Mouse (Mus musculus) thymus, adult 2 months (tissue): ENCODE results near the gene Rbm33. TPM values are rescaled to one million over a fixed set of nuclear protein-coding genes. Genes with fewer than 3 reads are reported as not detected.

Experiments used
- DNase-seq: peaks from one replicate; pipeline ENCODE4 v3.0.0; 2021
- H3K27ac ChIP-seq: fragments of 200-500 bp; 2 replicates; pipeline ENCODE4 v1.5.1; 2012; ENCODE audit warnings: low read length, control low read depth; ENCODE audit not compliant: control insufficient read depth, insufficient read depth
- H3K27me3 ChIP-seq: fragments of 200-500 bp; 2 replicates; pipeline ENCODE4 v1.6.1; 2012; ENCODE audit warnings: mild to moderate bottlenecking, low read length, moderate library complexity, mixed read lengths; ENCODE audit not compliant: control insufficient read depth, insufficient read depth
- H3K36me3 ChIP-seq: fragments of 200-500 bp; 2 replicates; pipeline ENCODE4 v1.6.1; 2012; ENCODE audit warnings: mild to moderate bottlenecking, low read length, moderate library complexity; ENCODE audit not compliant: control insufficient read depth, insufficient read depth
- H3K4me1 ChIP-seq: fragments of 200-500 bp; replicated peaks from 2 replicates; pipeline ENCODE4 v1.6.1; 2012; ENCODE audit warnings: low read length; ENCODE audit not compliant: control insufficient read depth, insufficient read depth
- H3K4me3 ChIP-seq: fragments of 200-500 bp; 2 replicates; pipeline ENCODE4 v1.5.1; 2012; ENCODE audit warnings: mild to moderate bottlenecking, low read length, control low read depth, moderate library complexity; ENCODE audit not compliant: control insufficient read depth, insufficient read depth
- CTCF ChIP-seq: fragments of 200-500 bp; IDR thresholded peaks from 2 replicates; pipeline ENCODE4 v1.5.1; 2012; ENCODE audit warnings: mild to moderate bottlenecking, control low read depth, low read length, moderate library complexity, borderline replicate concordance; ENCODE audit not compliant: control insufficient read depth, poor library complexity, insufficient read depth; ENCODE audit errors: extremely low read depth
- POLR2A ChIP-seq: fragments of 200-500 bp; IDR thresholded peaks from 2 replicates; pipeline ENCODE4 v1.6.1; 2012; ENCODE audit warnings: mild to moderate bottlenecking, low read length, control low read depth, moderate library complexity; ENCODE audit not compliant: control insufficient read depth, poor library complexity, insufficient read depth; ENCODE audit errors: extremely low read depth
- WGBS: fragments of 180-500 bp; shearing (Covaris S2); methylation state at CpG from one replicate; pipeline ENCODE4 v1.1.7; 2018; 5-methylcytosine and 5-hydroxymethylcytosine counted together
- polyA plus RNA-seq: library from polyadenylated mRNA; depleted of rRNA; stranded (reverse); fragments of >200 nt; gene quantifications from 2 replicates; pipeline ENCODE4 v1.2.3, GENCODE M21; 2012

The Rbm33 gene
- polyA plus RNA-seq, 1 experiment = 80.9 TPM

GRCm38 (mm10) chr5:28377299-28377698 lies 60.4 kb downstream of the Rbm33 start:
- Histone ChIP-seq H3K27ac (no peak overlapping the region), H3K36me3 (peaks cover 37% of the 10 kb centered on the region), H3K4me1 (no peaks in the 10 kb centered on the region), H3K27me3 (no peaks in the 10 kb centered on the region), H3K4me3 (no peak overlapping the region)
- TF ChIP-seq POLR2A (no peak), CTCF (no peak)
- no peak for DNase-seq

- Histone ChIP-seq H3K36me3 (peaks cover 35% of the 10 kb centered on the region), H3K4me3 (no peak overlapping the region), H3K27me3 (no peaks in the 10 kb centered on the region), H3K4me1 (no peaks in the 10 kb centered on the region), H3K27ac (no peak overlapping the region)
- 22% methylated on average over 1 of the region's 1 CpGs for WGBS
- DNase-seq = no peak
- no peak for TF ChIP-seq POLR2A
- TF ChIP-seq CTCF = no peak
These were observed 65.4 kb downstream of the Rbm33 start for GRCm38 (mm10) chr5:28382289-28382688.

DNA sequence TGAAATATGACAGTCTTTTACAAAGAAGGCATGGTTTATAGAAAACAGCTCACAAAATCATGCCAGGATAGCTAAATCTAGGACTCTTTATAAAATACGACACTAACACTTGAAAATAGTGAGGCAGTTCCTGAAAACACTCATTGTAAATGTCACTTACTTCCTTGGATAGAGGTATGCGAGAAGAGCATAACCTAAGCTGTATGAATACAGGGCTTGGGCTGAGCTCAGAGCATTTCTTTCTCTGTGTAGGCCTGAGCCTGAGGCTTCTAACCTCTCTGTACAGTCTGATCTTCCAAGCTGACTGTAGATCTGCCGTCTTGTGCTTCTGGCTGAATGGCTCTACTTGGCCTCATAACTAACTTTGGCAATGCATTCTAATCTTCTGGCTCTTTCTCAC lies 69.9 kb downstream of the Rbm33 start:
- H3K27ac ChIP-seq = no peak overlapping the region
- 95% methylated on average over 3 of the region's 3 CpGs for WGBS
- H3K4me3 ChIP-seq = no peak overlapping the region
- DNase-seq = no peak
- H3K27me3 ChIP-seq = no peaks in the 10 kb centered on the region
- no peak for TF ChIP-seq CTCF
- no peak for TF ChIP-seq POLR2A
- H3K4me1 ChIP-seq = no peaks in the 10 kb centered on the region
- peaks cover 54% of the 10 kb centered on the region for H3K36me3 ChIP-seq

GRCm38 (mm10) chr5:28387531-28388179 lies 70.7 kb downstream of the Rbm33 start:
- H3K4me1 ChIP-seq = no peaks in the 10 kb centered on the region
- H3K36me3 ChIP-seq = peaks cover 57% of the 10 kb centered on the region
- H3K4me3 ChIP-seq = no peak overlapping the region
- no peaks in the 10 kb centered on the region for H3K27me3 ChIP-seq
- no peak overlapping the region for H3K27ac ChIP-seq
- no peak for DNase-seq
- 95% methylated on average over 9 of the region's 9 CpGs for WGBS
- TF ChIP-seq POLR2A (no peak), CTCF (no peak)

DNA sequence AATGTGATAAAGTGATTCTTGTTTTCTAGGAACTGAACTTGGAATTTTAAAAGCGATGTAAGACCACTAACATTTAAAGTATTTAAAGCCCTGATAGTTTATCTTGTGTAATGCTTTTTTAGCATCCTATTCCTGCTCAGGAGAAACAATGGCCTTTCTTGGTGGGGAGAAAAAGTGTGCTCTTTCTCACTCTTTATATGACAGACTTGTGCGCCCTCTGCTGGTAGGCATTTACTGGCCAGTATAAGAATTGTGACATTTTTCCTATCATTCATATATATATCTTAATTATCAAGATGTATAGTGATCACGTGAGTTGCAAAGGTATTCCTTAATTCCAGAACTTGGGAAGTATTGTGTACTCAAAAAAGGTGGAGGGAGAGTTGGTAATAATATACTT lies 71.3 kb downstream of the Rbm33 start:
- peak; percentile 69 for DNase-seq
- Histone ChIP-seq H3K27ac (no peak overlapping the region), H3K36me3 (peaks cover 54% of the 10 kb centered on the region), H3K4me1 (no peaks in the 10 kb centered on the region), H3K4me3 (no peak overlapping the region), H3K27me3 (no peaks in the 10 kb centered on the region)
- TF ChIP-seq CTCF (no peak), POLR2A (no peak)
- WGBS = 58% methylated on average over 3 of the region's 3 CpGs

GRCm38 (mm10) chr5:28390189-28390588 lies 73.3 kb downstream of the Rbm33 start:
- Histone ChIP-seq H3K27ac (no peak overlapping the region), H3K27me3 (no peaks in the 10 kb centered on the region), H3K36me3 (peaks cover 74% of the 10 kb centered on the region), H3K4me1 (no peaks in the 10 kb centered on the region), H3K4me3 (no peak overlapping the region)
- no peak for DNase-seq
- WGBS = 93% methylated on average over 6 of the region's 6 CpGs
- TF ChIP-seq POLR2A (no peak), CTCF (no peak)

DNA sequence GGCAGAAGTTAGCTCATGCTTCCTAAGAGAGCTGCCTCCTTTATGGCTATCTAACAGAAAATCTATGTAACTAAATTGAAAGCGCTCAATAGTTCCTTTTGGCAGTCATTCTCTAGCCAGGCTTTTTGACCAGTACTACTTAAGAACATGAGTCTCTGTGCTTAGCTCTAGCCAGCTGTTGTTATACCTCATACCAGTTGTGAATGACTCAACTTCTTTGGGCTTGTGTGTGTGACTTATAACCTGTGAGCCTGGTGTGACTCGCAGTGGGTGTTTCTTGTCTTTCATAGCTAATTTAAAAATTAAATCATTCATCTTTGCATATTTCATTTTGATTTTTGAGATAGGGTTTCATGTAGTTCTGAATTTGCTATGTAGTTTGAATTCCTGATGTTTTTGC lies 80.4 kb downstream of the Rbm33 start:
- H3K27ac ChIP-seq = no peak overlapping the region
- H3K36me3 ChIP-seq = peaks cover 40% of the 10 kb centered on the region
- DNase-seq = no peak
- peaks cover 3% of the 10 kb centered on the region for H3K4me1 ChIP-seq
- 98% methylated on average over 2 of the region's 2 CpGs for WGBS
- no peak overlapping the region for H3K4me3 ChIP-seq
- TF ChIP-seq CTCF (no peak), POLR2A (no peak)
- no peaks in the 10 kb centered on the region for H3K27me3 ChIP-seq
